Mouse (Mus musculus) MEL (cell line): ENCODE results near the gene Entpd6. TPM values are rescaled to one million over a fixed set of nuclear protein-coding genes. Genes with fewer than 3 reads are reported as not detected.

Source experiments
- DNase-seq: peaks from one replicate; pipeline ENCODE4 v3.0.0; 2011; ENCODE audit warnings: low read depth, low spot score
- H3K27ac ChIP-seq: 2 replicates; pipeline ENCODE4 v1.5.1; 2012; ENCODE audit warnings: low read depth, mild to moderate bottlenecking, control low read depth, low read length, moderate library complexity; ENCODE audit not compliant: control insufficient read depth
- H3K27me3 ChIP-seq, 2 experiments: fragments of 150-350 bp in 1 of 2; sonication (generic) in 1 of 2; 2 replicates each; pipeline ENCODE4 v1.6.1; 2012; ENCODE audit warnings: low read length in 2 of 2, mild to moderate bottlenecking in 2 of 2, improper control_type of control experiment in 1 of 2, moderate library complexity in 1 of 2; ENCODE audit not compliant: insufficient read depth in 2 of 2, control insufficient read depth in 1 of 2
- H3K36me3 ChIP-seq, 2 experiments: 2 replicates each; pipeline ENCODE4 v1.6.1; 2012 to 2014; ENCODE audit warnings: low read length in 2 of 2, improper control_type of control experiment in 1 of 2, inconsistent platforms in 1 of 2, mild to moderate bottlenecking in 1 of 2; ENCODE audit not compliant: insufficient read depth in 2 of 2, control insufficient read depth in 1 of 2
- H3K4me1 ChIP-seq, 2 experiments: fragments of 150-350 bp in 1 of 2; sonication (generic) in 1 of 2; 2 replicates each; pipeline ENCODE4 v1.6.1; 2012; ENCODE audit warnings: low read length in 2 of 2, improper control_type of control experiment in 1 of 2, mild to moderate bottlenecking in 1 of 2; ENCODE audit not compliant: insufficient read depth in 2 of 2, control insufficient read depth in 1 of 2
- H3K4me3 ChIP-seq, 2 experiments: fragments of 150-350 bp in 1 of 2; sonication (generic) in 1 of 2; 2 replicates each; pipeline ENCODE4 v1.5.1; 2012; ENCODE audit warnings: low read depth in 2 of 2, low read length in 2 of 2, mild to moderate bottlenecking in 2 of 2, moderate library complexity in 2 of 2, control low read depth in 1 of 2, improper control_type of control experiment in 1 of 2; ENCODE audit not compliant: control insufficient read depth in 1 of 2, insufficient read depth in 1 of 2
- H3K79me2 ChIP-seq: 2 replicates; pipeline ENCODE4 v1.6.1; 2012; ENCODE audit warnings: mild to moderate bottlenecking, low read length, moderate library complexity; ENCODE audit not compliant: control insufficient read depth, poor library complexity, insufficient read depth
- H3K9ac ChIP-seq: 2 replicates; pipeline ENCODE4 v1.6.1; 2012; ENCODE audit warnings: low read depth, mild to moderate bottlenecking, control low read depth, low read length, moderate library complexity; ENCODE audit not compliant: control insufficient read depth, poor library complexity, severe bottlenecking
- H3K9me3 ChIP-seq: fragments of 150-350 bp; sonication (generic); replicated peaks from 2 replicates; pipeline ENCODE4 v1.6.1; 2012; ENCODE audit warnings: mild to moderate bottlenecking, low read length, improper control_type of control experiment, moderate library complexity; ENCODE audit not compliant: insufficient read depth
- CHD1 ChIP-seq: IDR thresholded peaks from 2 replicates; pipeline ENCODE4 v1.6.1; 2012; ENCODE audit warnings: low read depth, mild to moderate bottlenecking, inconsistent platforms, low read length, improper control_type of control experiment
- E2F4 ChIP-seq: IDR thresholded peaks from 2 replicates; pipeline ENCODE4 v1.6.1; 2011; ENCODE audit warnings: low read depth, low read length, improper control_type of control experiment, borderline replicate concordance
- EP300 ChIP-seq, 2 experiments: IDR thresholded peaks; 2 replicates each; pipeline ENCODE4 v1.6.1; 2011; ENCODE audit warnings: improper control_type of control experiment in 2 of 2, low read length in 2 of 2, low read depth in 1 of 2, mild to moderate bottlenecking in 1 of 2
- ETS1 ChIP-seq: IDR thresholded peaks from 2 replicates; pipeline ENCODE4 v1.6.1; 2012; ENCODE audit warnings: low read depth, mild to moderate bottlenecking, inconsistent platforms, low read length, improper control_type of control experiment, moderate library complexity
- HCFC1 ChIP-seq: IDR thresholded peaks from 2 replicates; pipeline ENCODE4 v1.6.1; 2012; ENCODE audit warnings: low read depth, mild to moderate bottlenecking, inconsistent platforms, low read length, improper control_type of control experiment, moderate library complexity
- JUND ChIP-seq: IDR thresholded peaks from 2 replicates; pipeline ENCODE4 v1.6.1; 2011; ENCODE audit warnings: low read depth, mild to moderate bottlenecking, improper control_type of control experiment, low read length
- KAT2A ChIP-seq: conservative IDR thresholded peaks from 2 replicates; pipeline ENCODE4 v1.6.1; 2012; ENCODE audit warnings: low read depth, low read length, improper control_type of control experiment, inconsistent platforms
- MEF2A ChIP-seq: IDR thresholded peaks from 2 replicates; pipeline ENCODE4 v1.6.1; 2014; ENCODE audit warnings: low read depth, mild to moderate bottlenecking, inconsistent platforms, low read length, improper control_type of control experiment; ENCODE audit not compliant: poor library complexity, insufficient replicate concordance, severe bottlenecking; ENCODE audit errors: extremely low read depth
- MYB ChIP-seq: IDR thresholded peaks from 2 replicates; pipeline ENCODE4 v1.6.1; 2011; ENCODE audit warnings: mild to moderate bottlenecking, low read depth, low read length, improper control_type of control experiment
- MYC ChIP-seq: IDR thresholded peaks from 2 replicates; pipeline ENCODE4 v1.6.1; 2011; ENCODE audit warnings: low read depth, mild to moderate bottlenecking, low read length, improper control_type of control experiment, moderate library complexity
- NELFE ChIP-seq: IDR thresholded peaks from 2 replicates; pipeline ENCODE4 v1.6.1; 2011; ENCODE audit warnings: low read depth, low read length, improper control_type of control experiment
- NRF1 ChIP-seq: IDR thresholded peaks from 2 replicates; pipeline ENCODE4 v1.6.1; 2014; ENCODE audit warnings: low read depth, mild to moderate bottlenecking, inconsistent platforms, low read length, improper control_type of control experiment, moderate library complexity; ENCODE audit not compliant: poor library complexity, insufficient read depth, severe bottlenecking
- POLR2AphosphoS2 ChIP-seq: IDR thresholded peaks from 2 replicates; pipeline ENCODE4 v1.6.1; 2011; ENCODE audit warnings: low read length, improper control_type of control experiment
- POLR2AphosphoS5 ChIP-seq: IDR thresholded peaks from 2 replicates; pipeline ENCODE4 v1.6.1; 2012; ENCODE audit warnings: low read depth, borderline replicate concordance, mild to moderate bottlenecking, inconsistent platforms, low read length, moderate library complexity, mixed read lengths
- RCOR1 ChIP-seq: IDR thresholded peaks from 2 replicates; pipeline ENCODE4 v1.6.1; 2012; ENCODE audit warnings: low read depth, mild to moderate bottlenecking, inconsistent platforms, low read length, improper control_type of control experiment
- SIN3A ChIP-seq: IDR thresholded peaks from 2 replicates; pipeline ENCODE4 v1.6.1; 2012; ENCODE audit warnings: low read length, improper control_type of control experiment, inconsistent platforms
- SMC3 ChIP-seq: IDR thresholded peaks from 2 replicates; pipeline ENCODE4 v1.6.1; 2011; ENCODE audit warnings: low read depth, low read length, improper control_type of control experiment
- TAL1 ChIP-seq: IDR thresholded peaks from 2 replicates; pipeline ENCODE4 v1.6.1; 2012; ENCODE audit warnings: mild to moderate bottlenecking, inconsistent platforms, low read length, moderate library complexity, mixed read lengths
- UBTF ChIP-seq: IDR thresholded peaks from 2 replicates; pipeline ENCODE4 v1.6.1; 2012; ENCODE audit warnings: low read depth, mild to moderate bottlenecking, inconsistent platforms, low read length, improper control_type of control experiment, moderate library complexity, borderline replicate concordance; ENCODE audit not compliant: insufficient read depth
- ZC3H11A ChIP-seq: IDR thresholded peaks from 2 replicates; pipeline ENCODE4 v1.6.1; 2012; ENCODE audit warnings: low read depth, mild to moderate bottlenecking, inconsistent platforms, low read length, improper control_type of control experiment
- ZMIZ1 ChIP-seq: IDR thresholded peaks from 2 replicates; pipeline ENCODE4 v1.6.1; 2012; ENCODE audit warnings: low read depth, mild to moderate bottlenecking, inconsistent platforms, low read length, improper control_type of control experiment, moderate library complexity
- ZNF384 ChIP-seq: IDR thresholded peaks from 2 replicates; pipeline ENCODE4 v1.6.1; 2012; ENCODE audit warnings: low read depth, mild to moderate bottlenecking, inconsistent platforms, low read length, improper control_type of control experiment
- polyA plus RNA-seq, 2 experiments: library from polyadenylated mRNA; stranded (reverse) in 1 of 2; unstranded in 1 of 2; fragments of >175 nt in 1 of 2; fragments of >200 nt in 1 of 2; gene quantifications; 2 replicates each; pipeline versions ENCODE4 v1.2.1 to v1.2.4; 2012; ENCODE audit warnings: low replicate concordance in 2 of 2, low read depth in 1 of 2; ENCODE audit not compliant: insufficient read length in 2 of 2, insufficient read depth in 1 of 2, missing spikeins in 1 of 2
- total RNA-seq: library from RNA; depleted of rRNA; stranded (reverse); fragments of 300-350 nt; gene quantifications from 2 replicates; pipeline ENCODE4 v1.2.3, GENCODE M21; 2012

The Entpd6 gene
- total and polyA plus RNA-seq, 3 experiments: 47.9 to 48.2 TPM; not detected in 1

DNA sequence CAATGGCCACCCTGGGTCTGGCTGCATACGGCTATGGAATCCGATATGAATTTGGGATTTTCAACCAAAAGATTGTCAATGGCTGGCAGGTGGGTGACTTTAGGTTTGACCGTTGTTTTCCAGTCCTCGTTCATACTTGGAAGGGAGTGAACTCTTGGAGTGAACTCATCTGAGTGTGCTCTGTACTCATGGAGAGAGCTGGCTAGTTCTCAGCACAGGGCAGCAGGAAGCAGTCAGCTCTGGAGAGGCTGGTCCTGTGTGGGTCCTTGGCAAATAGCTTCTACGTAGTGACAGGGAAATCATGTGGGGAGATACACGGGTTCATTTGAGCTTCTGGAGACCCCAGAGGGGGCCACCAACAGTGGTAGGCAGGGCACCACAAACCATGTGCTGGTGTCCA lies 60.0 kb downstream of the Entpd6 start:
- H3K27me3 ChIP-seq: no peaks in the 10 kb centered on the region
- no peak overlapping the region for H3K27ac ChIP-seq
- H3K4me3 ChIP-seq: no peak overlapping the region
- H3K9ac ChIP-seq: no peak overlapping the region
- no peaks in the 10 kb centered on the region for H3K9me3 ChIP-seq
- no peak for DNase-seq
- TF ChIP-seq POLR2AphosphoS2: no peak
- TF ChIP-seq TAL1: no peak
- no peak for TF ChIP-seq SMC3
- no peak for TF ChIP-seq KAT2A
- no peak for TF ChIP-seq ZMIZ1
- no peak for TF ChIP-seq HCFC1
- no peak for TF ChIP-seq E2F4
- no peak for TF ChIP-seq CHD1
- no peak for TF ChIP-seq MYC
- TF ChIP-seq ZNF384: no peak
- TF ChIP-seq NELFE: no peak
- no peak for TF ChIP-seq NRF1
- TF ChIP-seq ZC3H11A: no peak
- TF ChIP-seq ETS1: no peak
- no peak for TF ChIP-seq JUND
- no peak for TF ChIP-seq UBTF
- no peak for TF ChIP-seq MEF2A
- TF ChIP-seq POLR2AphosphoS5: no peak
- TF ChIP-seq RCOR1: no peak
- no peak for TF ChIP-seq SIN3A
- no peaks in the 10 kb centered on the region; a peak in 1 of 4 replicates for H3K36me3 ChIP-seq
- no peaks in the 10 kb centered on the region for H3K4me1 ChIP-seq
- no peaks in the 10 kb centered on the region for H3K79me2 ChIP-seq

GRCm38 (mm10) chr2:150810603-150811002 lies 61.8 kb downstream of the Entpd6 start:
- no peak overlapping the region for H3K4me3 ChIP-seq
- no peaks in the 10 kb centered on the region for H3K27me3 ChIP-seq
- H3K4me1 ChIP-seq: no peaks in the 10 kb centered on the region
- no peak overlapping the region for H3K27ac ChIP-seq
- DNase-seq: peak; percentile 28
- TF ChIP-seq EP300 (IDR thresholded peaks at IDR 0.05; ENCODE audit: low read depth in 1 of 2, low read length in 2 of 2) (peak in 1 of 2 experiments; percentile 49; a peak in 2 of 4 replicates), SMC3 (no peak), MYB (peak; percentile 19; the same call in 1 of the 2 replicates)
- H3K9me3 ChIP-seq: no peaks in the 10 kb centered on the region
- no peak overlapping the region for H3K9ac ChIP-seq
- H3K79me2 ChIP-seq: no peaks in the 10 kb centered on the region
- no peaks in the 10 kb centered on the region; a peak in 1 of 4 replicates for H3K36me3 ChIP-seq
